Mouse (Mus musculus) olfactory bulb, adult 2 months (tissue): ENCODE results near the gene Pbrm1.

Experiments
- CTCF ChIP-seq: fragments of 200-500 bp; IDR thresholded peaks from 2 replicates; pipeline ENCODE4 v1.5.1; 2012; ENCODE audit warnings: low read depth, mild to moderate bottlenecking, low read length, moderate library complexity; ENCODE audit not compliant: insufficient read depth
- POLR2A ChIP-seq: fragments of 200-500 bp; IDR thresholded peaks from 2 replicates; pipeline ENCODE4 v1.6.1; 2012; ENCODE audit warnings: mild to moderate bottlenecking, low read depth, low read length, moderate library complexity; ENCODE audit not compliant: insufficient read depth

DNA sequence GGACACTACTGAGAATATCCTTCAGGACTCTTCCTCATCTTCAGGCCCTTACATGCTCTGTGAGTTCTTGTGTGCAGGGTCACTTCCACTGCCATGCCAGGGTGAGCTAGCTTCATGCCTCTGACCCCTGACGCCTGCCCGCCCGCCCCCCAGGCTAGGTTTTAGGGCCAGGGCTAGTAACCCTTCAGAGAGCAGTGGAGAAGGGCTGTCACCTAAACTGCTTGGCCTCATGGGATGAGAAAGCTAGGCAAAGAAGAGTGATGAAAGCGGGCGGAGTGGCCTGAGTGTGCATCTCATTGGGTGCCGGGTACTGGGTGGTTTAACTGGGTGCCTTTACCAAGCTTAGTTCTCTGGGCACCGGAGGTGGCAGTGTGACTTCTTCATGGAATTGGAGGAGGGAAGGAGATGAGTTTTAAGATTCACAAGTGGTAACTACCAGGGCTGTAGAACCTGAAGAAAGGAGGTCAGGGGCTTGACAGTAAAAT is 113.6 kb downstream of the Pbrm1 start:
- TF ChIP-seq CTCF (no peak), POLR2A (no peak)
